Mouse (Mus musculus) ovary, postnatal 10 days (tissue): ENCODE measurements around the gene Ralgapa1.

Source experiments
- DNase-seq: peaks from one replicate; pipeline ENCODE4 v3.0.0; 2022; ENCODE audit warnings: low spot score

Ralgapa1 gene

DNA sequence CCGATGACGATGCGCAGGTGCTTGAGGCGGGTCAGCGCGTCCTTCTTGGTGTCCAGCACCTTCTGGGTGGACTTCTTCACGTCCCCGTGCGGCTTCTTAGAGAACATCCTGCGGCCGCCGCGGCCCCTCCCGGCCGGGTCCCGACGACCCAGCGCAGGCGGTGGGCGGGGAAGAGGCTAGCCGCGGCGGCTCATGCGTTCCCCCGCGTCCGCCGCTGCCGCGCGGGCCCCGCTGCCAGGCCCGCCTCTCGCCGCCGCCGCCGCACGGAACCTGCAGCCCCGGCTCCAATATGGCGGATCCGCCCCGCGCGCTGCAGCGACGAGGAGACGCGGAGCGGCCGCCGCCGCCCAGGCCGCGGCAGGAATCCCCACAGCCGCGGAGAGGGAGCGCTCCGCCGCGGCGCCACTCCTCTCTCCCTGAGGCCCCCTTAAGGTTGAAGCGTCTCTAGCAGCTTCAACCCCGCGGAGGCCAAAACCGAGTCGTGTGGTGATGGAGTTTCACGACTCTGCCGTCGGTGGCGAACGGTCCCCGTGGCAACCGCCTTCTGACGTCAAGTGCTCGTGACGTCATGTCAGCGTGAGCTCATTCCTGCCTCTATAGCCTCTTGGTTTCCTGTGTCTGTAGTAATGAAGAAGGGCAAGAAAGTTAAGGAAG is at the start of gene Ralgapa1:
TSS of gene Ralgapa1 (minus strand) at position 507 of the 654 bp plus-strand sequence.
- DNase-seq: peak; percentile 67

DNA sequence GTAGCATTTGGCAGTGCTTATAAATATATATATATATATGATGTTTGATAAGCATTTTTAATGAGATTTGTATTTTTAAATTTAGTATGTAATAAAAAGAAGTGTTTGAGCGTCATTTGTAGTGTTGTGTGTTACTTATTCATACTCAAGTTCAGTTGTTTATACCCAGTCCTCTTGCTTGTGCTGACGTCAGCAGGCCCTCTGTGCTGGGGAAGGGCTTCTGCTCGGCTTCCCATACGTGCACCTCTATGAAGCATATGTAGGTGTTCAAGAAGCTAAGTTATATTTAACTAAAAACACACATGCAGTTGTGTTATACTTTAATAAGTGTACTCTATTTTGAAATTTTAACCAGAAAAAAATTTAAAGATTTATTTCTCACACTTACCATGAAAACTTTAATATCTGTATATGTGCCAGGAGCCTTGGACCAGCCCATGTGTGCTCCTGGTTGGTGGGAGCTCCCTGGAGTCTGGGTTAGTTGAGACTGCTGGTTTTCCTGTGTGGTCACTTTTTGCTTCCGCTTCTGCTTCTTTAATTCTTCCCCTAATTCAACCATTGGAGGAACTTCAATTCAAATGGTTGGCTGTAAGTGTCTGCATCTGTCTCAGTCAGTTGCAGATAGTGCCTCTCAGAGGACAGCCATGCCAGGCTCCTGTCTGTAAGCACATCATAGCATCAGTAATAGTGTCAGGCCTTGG is 48.8 kb upstream of the Ralgapa1 start:
- no peak for DNase-seq

DNA sequence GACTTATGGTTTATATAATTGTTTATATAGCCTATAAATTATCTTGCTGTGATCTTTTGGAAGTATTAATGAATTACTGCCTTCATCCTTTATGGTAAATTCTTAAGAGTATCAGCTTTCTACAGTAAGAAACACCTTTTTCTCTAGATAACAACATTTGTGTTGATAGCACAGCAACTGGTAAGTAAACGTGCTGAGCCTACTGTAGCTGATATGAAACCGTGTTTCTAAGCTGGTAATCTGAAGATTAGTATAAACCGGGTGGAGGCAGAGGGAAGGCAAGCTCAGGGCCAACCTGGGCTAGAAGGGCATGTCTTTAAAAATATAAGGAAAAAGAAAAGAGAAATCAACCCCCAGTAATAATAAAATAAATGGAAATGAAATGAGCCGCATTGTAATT is 46.8 kb upstream of the Ralgapa1 start:
- DNase-seq: no peak

DNA sequence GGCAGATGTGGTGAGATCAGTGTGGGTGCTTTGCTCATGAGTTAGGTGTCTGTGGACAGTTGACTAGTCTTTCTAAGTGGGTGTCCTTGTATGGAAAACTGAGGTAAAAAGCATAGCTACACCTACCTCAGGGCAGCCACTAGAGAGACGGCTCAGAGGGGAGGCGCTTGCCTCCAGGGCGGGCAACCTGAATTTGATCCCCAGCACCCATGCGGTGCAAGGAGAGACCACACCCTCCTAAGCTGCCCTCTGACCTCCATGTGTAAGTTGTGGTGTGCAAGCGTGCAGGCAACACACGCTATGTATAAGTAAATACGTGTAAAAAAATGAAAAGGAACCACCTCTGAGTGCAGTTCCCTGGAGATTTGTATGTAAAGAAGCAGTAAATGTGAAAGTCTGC is 39.7 kb upstream of the Ralgapa1 start:
- DNase-seq: no peak

DNA sequence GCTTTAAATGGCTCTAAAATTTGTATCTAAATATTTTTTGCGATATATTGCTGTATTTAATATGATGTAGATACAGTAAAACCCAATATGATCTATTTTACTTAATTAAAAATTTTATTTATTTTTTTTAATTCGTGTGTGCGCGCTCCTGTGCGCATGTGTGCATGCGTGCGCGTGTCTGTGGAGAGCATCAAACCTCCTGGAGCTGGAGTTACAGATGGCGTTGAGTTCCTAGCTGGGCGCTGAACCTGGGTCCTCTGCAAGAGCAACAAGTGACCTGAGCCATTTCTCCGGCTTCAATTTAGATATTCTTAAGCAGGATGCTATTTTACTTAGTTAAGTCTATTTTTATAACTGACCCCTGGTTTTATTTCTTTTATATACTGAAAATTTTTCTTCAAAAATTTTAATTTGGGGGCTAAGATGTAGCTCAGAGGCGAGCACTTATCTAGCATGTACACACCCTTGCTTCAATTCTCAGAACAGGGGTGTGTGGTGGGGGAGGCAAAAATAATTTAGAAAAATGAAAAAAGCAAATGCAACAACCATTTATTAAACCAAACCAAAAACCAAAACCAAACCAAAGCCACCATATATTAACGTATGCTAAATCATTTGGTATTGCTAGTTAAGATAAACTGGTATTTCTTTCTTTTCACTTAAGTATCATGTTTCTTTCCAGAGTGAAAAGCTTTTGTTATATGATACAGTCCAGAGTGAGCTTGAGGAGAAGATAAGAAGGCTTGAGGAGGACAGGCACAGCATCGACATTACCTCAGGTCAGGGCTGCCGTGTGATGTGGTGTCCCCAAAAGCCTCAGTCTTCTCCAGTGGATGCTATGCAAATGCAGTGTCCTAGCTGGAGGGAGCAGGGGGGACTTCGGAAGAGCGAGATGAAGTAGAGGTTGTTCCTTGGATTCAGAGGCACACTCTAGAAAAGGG is 38.7 kb upstream of the Ralgapa1 start:
- DNase-seq: no peak

DNA sequence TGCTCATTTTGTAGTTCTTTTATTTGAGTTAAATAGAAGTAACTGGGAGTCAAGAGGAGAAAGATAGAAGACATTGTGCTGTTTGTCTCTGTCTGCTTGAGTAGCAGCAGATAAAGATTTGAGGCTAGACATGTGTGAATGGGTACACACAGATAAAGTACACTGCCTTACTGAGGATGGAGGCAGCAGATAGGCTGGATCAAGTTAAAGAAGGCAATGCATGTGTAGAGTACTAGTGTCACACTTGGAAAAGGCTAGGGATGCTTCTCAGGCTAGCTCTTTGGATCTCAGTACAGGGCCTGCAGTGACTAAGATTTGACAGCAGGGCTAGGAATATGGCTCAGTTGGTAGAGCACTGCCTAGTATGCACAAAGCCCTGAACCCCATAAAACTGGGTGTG is 29.7 kb upstream of the Ralgapa1 start:
- no peak for DNase-seq

DNA sequence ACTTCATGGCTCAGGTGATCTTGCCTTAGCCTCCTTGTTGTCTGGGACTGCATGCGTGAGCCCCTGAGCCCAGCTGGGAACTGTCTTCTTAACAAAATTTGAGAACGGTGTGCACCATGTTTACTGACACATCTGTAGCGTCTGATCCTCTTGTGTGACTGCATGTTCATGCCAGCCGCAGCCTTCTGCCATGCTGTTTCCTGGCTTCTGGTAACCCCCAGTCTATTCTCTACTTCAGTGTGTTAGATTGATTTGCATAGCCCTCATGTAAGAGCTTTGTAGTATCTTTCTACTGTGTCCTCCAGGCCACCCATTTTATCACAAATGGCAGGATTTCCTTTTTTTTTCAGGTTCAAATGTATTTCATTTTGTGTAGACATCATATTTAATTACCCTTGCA is 26.9 kb upstream of the Ralgapa1 start:
- DNase-seq: no peak

DNA sequence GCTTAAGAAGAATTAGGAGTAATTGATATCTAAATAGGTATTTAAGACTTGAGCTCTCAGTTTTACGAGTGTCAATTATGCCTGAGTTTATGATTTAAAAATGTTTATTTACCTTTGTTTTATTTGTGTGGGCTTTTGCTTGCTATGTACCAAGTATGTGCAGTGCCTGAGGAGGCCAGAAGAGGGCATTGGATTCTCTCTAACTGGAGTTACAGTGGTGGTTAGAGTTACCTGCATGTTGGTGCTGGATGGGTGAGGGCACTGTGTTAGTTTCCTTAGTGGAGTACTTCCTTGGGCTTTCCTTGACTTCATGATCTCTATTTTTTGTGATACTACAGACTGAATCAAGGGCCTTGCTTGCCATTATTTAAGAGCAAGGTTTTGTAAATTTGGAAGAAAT is 25.8 kb upstream of the Ralgapa1 start:
- DNase-seq: no peak

DNA sequence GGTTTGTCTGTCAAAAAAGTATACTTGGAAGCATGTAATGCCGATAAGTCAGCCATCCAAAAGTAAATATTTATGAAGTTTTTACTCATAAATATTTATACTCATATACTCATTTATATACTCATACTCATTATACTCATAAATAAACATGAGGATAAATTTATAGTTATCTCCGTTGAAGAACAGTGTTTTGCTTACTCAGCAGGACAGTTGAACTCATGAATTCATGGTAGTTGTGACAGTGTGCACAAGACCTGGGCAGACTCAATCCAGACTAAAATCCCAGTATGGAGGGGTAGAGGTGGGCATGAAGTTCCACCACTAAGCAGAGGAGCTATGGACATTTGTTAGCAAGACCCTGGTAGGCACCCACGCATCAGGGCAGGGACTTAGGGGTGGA is 16.5 kb upstream of the Ralgapa1 start:
- no peak for DNase-seq

DNA sequence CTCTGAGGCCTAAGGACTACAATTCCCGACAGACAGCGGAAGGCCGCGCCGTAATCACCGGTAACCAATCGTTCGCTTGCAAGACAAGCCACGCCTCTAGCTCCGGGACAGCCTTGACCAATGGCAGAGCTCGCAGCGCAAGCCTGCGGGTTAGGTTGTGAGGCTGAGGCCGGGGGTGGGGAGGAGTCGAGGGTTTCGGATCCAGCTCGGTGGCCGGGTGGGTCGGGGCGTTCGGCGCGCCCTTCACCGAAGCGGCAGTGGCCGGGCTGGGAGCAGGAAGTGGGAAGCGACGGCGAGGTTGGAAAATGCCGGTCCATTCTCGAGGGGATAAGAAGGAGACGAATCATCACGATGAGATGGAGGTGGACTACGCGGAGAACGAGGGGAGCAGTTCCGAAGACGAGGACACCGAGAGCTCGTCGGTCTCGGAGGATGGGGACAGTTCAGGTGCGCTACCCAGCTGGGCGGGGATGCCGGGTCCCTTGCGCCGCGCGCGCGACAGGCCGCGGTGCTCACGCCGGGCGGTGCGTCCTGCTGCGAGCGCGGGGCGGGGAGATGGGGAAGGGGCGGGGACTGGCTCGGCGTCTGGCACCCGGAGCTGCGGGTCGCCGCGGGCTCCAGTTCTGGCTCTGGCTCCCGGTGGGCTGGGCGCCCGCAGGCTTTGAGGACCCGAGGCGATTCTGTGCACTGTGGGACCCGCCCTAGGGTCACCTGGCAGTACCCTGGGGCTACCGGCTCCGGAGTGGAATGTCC is 15.4 kb upstream of the Ralgapa1 start, which contains the start of gene Brms1l:
TSS of gene Brms1l (plus strand) at position 126 of the 753 bp plus-strand sequence.
- DNase-seq: peak; percentile 77

DNA sequence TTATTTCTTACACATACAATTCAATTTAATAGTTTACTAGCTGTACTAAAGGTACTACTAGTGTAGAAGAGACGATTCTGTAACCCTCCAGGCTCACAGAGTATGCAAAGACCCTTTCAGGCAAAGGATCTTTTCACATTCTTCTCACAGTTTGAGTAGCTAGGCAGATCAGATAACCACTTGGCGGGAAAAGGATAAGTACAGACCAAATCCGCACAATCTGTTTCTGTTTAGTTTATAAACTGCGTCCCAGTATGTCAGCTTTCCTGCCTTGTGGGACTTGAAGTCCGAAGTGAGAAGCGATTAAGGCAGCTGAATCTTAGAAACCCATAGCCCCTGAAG is 14.9 kb upstream of the Ralgapa1 start:
- no peak for DNase-seq

DNA sequence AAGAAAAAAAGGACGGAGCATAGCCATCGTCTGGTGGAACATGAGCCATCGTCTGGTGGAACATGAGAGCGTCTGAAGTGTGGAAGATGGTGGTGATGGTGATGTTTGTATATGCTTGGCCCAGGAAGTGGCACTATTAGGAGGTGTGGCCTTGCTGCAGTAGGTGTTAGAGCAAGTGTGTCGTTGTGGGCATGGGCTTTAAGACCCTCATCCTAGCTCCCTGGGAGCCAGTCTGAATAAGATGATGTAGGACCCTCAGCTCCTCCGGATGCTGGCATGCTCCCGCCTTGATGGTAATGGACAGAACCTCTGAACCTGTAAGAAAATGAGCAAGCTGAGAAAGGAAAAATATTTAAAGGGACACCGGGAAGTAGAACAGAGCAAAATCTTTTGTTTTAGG is 13.9 kb upstream of the Ralgapa1 start:
- no peak for DNase-seq

DNA sequence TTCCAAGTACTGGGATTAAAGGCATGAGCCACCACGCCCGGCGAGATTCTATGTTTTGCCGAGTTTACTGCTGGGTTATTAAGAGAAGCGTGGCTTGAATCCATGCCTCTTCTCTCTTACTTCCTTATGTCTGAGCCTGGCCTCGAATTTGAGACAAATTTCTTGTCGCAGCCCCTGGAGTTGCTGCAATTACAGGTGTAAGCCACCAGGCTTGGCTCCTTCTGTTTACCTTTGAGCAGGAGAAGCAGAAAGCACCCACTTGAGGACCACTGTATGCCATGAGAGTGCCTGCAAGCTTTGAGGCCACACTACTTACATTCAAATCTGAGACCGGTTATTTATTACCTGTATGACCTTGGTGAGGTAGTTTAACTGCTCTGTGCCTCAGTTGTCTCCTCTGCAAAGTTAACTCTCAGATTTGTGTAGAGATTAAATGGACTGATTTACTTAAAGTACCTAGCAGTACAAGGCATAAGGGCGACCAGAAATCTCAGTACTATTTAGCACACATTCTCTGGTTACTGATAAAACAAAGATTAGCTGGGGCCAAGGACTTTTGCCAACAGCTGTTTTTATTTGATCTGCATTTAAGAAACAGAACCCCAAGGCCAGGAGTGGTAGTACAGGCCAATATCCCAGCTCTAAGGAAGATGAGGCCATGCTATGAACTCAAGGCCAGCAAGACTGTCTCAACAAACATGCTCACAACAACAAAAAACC is 13.1 kb upstream of the Ralgapa1 start:
- no peak for DNase-seq

DNA sequence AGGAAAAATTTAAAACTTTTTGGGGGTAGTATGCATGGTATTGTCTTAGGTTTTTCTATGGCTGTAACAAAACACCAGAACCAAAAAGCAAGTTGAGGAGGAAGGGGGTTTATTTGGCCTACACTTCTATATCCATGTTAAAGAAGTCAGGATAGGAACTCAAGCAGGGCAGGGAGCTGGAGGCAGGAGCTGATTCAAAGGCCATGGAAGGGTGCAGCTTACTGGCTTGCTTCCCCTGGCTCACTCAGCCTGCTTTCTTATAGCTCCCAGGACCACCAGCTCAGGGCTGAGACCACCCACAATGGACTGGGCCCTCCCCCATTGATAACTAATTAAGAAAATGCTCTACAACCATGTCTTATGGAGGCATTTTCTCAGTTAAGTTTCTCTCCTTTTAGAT is 12.0 kb upstream of the Ralgapa1 start:
- DNase-seq: no peak

DNA sequence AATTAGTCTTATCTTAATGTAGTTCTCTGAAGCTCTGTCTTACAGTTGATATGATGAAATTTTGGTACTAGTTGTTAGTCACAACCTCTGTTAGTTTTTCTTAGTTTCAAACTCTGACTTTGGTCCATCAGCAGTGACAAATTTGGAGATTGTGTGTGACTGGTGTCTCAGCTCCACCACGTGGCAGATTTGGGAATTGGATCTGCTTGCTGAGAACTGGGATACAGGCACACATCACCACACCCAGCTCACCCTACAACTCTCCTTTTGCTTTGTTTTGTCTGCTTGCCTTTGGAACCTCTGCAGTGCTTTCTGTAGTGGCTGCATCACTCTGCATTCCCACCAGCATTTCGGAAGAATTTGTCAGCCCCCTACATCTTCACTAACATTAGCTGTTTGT is 10.1 kb upstream of the Ralgapa1 start:
- DNase-seq: peak; percentile 29

DNA sequence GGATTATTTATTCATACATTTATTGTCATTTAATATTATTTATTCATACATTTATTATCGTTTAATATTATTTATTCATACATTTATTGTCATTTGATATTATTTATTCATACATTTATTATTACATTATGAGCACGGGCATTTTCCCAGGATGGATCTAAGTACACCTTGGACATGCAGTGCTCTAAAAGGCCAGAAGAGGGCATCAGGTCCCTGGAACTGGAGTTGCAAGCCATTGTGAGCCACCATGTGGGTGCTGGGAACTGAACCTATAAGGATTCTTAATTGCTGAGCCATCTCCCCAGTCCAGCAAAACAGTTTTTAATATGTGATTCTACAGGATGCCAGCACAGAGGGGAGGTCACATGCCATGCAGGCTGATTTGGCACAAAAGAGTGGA is 4.6 kb upstream of the Ralgapa1 start:
- no peak for DNase-seq

DNA sequence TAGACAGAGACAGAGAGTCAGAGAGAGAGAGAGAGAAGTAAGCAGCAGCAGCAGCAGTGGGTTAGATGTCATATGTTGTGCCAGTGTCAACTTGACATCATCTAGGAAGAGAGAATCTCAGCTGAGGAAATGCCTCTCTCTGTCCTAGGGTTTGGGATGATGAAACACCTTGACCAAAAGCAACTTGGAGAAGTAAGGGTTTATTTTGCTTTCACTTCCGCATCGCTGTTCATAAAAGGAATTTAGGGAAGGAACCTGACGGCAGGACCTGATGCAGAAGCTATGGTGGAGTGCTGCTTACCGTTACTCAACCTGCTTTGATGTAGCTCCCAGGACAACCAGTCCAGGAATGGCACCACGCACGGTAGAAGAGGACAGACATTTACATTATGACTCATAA is 3.1 kb upstream of the Ralgapa1 start:
- DNase-seq: no peak

DNA sequence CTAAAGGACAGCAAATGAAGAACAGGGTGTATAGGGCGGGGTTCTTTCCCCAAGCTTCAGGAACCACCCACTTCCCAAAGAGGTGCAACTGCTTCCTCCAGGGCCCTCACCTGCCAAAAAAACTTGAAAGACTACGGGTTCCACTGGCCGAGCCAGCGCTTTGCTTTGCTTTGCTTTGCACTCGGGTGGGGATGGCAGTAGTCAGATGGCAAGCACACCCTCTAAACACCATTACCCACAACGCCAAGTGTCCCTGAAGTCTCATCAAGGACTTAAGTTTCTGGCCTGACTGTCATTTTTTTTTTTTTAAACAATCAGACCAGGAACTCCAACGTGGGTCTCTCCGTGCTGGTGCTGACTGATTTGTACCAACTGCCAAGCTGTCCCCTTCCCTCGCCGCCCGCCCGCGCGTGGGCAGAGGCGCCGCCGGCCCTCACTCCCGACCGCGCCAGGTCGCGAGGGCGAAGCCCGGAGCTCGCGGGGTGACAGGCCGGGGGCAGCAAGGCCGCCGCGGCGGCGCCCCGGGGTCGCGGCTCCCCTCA is 777 bp downstream of the Ralgapa1 start:
- DNase-seq: no peak

DNA sequence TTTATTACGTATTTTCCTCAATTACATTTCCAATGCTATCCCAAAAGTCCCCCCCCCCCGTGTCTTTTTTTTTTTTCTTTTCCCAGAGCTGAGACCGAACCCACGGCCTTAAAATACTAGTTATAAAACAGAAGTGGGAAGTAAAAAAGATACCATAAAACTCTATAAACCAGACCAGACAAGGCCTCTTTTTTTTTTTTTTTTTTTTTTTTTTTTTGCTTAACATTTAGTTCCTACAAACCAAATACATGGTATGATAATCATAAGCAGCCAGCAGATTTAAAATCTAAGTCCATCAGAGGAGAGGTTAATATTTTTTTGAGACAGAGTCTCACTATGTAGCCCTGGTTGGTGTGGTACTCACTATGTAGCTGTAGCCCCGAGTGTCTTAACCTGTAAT is 4.5 kb downstream of the Ralgapa1 start:
- DNase-seq: no peak

DNA sequence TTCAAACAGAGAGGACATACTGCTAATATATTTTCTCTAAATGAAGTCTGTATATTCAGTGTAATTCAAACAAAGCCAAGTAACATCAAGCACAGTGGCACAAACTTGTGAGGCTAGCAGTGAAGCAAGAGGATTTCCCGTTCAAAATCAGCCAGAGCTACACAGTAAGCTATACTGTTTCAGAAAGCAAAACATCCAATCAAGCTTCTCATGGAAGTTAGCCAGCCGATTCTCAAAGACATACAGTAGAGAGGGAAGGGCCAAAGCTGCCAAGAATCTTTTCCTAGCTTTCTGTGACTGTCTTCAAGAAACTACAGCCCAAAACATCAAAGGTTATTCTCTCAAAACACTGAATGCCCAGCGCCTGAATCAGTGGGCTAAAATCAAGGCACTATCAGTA is 15.9 kb downstream of the Ralgapa1 start:
- DNase-seq: no peak

DNA sequence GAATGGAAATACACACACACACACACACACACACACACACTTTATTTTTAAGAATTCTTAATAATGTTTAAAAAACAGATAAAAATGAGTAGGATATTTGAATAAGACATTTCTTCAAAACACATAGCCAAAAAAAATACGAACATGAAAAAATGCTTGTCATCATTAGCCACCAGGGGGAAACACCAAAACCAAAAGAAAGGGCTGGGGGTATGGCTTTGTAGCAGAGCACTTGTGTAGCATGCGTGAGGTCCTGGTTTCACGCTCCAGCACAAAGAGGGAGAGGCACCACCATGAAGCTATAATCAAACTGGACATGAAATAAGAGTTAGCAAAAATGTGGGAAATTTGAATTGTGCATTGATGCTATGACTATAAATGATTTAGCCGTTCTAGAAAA is 19.8 kb downstream of the Ralgapa1 start:
- DNase-seq: no peak
